Mouse (Mus musculus): ENCODE data around the gene Ctsj.
"Not testable (repeated sequence)": the region's sequence is repeated elsewhere in the genome, so short reads cannot be mapped to it uniquely, and the experiment has no call there.

Gene Ctsj

DNA sequence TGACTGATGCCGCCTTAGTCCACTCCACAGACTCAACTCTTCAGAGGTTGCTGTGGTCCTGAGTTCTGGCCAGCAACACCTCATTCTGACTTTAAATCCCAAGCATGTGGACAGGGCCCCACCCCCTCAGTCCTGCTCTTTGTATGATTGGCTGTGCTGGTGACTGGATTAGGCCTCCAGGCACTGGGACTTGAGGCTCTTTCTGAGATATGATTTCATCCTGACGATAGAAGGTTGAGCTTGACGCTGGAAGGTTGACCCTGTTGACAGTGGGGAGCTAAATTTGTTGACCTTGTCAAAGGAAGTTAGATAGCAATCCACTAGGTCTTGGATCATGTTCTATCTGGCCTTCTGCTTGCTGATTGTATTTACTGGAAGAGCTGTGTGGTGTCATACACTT, at the start of gene Ctsj:
Gene Ctsj (minus strand): TSS at position 101 of the 400 bp plus-strand sequence.
- DNase-seq (ENCODE audit: low spot score) = no peak

DNA sequence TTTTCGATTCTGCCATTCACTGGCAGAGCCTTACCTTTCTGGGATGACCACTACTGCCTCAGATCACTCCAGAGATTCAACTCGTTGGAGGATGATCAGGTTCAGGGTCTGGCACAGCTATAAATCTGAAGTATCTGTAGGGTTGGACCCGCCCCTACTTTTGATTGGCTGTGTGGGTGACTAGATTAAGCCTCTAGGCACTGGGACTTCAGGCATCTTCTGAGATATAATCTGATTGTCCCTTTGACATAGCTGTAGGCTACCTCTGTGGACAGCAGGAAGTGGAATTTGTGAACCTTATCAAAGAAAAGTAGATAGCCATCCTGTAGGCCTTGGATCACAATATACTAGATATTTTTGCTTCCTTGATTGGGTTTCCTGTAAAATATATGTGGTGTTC, 34.8 kb upstream of the Ctsj start, which contains the start of gene Ctsq:
Gene Ctsq (minus strand): TSS at position 101 of the 400 bp plus-strand sequence.
- no peak for DNase-seq (ENCODE audit: low spot score)

DNA sequence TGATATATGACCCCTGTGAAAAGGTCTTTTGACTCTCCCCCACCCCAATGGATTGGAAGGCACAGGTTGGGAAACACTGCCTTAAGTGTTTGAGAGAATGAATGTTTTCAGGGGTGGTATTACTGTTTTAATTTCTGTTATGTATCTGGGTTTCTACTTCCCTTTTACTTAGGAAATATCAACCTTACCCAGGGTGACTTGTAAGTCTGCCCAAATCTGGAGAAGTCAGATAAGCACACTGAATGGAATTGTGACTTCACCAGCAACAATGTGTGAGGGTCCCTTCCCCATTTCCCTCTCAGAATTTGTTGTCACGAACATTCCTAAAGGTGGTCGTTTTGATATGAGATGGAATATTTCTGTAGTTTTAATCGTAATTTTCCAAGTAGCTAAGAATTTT, 17.0 kb upstream of the Ctsj start:
- DNase-seq (ENCODE audit: low spot score) = no peak

DNA sequence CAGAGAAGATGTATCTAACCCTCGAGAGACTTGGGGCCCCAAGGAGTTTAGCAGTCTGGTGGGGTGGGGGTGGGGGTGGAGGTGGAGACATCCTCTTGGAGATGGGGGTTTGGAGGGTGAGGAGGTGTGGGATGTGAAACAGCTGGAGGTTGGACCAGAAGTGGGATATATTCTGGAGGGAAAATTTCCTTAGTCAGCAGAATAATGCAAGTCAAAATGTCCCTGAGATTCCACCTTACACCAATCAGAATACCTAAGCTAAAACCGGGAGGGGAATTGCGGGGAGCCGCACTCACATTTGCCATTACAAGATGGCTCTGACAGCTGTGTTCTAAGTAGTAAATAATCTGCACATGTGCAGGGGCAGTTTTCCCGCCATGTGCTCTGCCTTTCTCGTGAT, 16.1 kb upstream of the Ctsj start:
- no peak for DNase-seq (ENCODE audit: low spot score)

DNA sequence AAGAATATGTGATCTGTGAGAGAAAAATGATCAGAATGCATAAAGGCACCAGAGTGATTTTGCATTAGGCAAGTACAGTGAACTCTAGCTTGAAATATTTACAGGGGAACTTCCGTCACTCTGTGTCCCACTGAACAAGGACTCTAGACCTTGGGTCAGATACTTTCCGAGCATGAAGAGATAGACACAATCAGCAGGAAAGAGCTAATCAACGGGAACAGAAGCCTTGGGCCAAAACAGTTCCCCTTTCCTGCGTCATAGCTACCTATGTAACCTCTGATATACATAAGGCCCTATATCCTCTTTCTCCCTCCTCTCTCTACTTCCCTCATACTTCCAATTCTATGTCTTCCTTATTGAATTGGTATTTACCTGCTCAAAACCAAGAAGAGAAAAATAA, 4.4 kb upstream of the Ctsj start:
- DNase-seq (ENCODE audit: low spot score) = no peak

DNA sequence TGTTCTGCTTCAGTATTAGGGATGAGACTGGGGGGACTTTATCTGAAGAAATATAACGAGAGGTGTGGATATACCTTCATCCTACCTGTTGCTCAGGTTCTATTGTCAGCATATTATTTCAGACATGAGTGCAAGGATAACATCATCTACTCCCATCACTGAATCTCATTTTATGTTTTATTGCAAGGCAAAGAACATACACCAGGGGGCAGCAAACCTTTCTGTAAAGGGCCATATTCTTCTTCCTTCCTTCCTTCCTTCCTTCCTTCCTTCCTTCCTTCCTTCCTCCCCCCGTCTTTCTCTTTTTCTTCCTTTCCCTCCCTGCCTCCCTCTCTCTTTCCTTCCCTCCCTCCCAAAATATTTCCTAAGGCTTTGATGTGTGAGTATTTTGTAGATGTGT, 8.2 kb downstream of the Ctsj start:
- no peak for DNase-seq (ENCODE audit: low spot score)

DNA sequence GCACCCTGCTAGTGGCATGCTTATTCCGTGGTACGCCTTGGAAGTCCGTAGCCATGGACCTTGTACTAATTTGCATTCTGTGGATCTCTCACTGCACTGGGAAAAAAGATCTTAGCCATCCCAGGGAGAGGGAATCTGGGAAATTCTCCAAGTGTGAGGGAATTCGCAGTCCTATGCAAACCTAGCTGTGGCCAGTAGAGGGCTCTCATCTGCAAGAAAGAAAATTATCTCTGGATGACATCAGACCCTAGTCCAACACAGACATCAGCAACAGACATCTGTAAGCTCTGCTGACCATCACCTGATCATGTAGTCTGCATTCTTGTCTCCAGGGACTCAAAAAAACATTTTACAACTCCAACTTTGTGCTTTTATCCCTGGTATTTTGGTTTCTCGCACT, 18.8 kb downstream of the Ctsj start:
- not testable (repeated sequence) for DNase-seq (ENCODE audit: low spot score)

DNA sequence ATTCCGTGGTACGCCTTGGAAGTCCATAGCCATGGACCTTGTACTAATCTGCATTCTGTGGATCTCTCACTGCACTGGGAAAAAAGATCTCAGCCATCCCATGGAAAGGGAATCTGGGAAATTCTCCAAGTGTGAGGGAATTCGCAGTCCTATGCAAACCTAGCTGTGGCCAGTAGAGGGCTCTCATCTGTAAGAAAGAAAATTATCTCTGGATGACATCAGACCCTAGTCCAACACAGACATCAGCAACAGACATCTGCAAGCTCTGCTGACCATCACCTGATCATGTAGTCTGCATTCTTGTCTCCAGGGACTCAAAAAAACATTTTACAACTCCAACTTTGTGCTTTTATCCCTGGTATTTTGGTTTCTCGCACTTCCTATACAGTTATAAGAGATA, 33.4 kb downstream of the Ctsj start:
- not testable (repeated sequence) for DNase-seq (ENCODE audit: low spot score)

DNA sequence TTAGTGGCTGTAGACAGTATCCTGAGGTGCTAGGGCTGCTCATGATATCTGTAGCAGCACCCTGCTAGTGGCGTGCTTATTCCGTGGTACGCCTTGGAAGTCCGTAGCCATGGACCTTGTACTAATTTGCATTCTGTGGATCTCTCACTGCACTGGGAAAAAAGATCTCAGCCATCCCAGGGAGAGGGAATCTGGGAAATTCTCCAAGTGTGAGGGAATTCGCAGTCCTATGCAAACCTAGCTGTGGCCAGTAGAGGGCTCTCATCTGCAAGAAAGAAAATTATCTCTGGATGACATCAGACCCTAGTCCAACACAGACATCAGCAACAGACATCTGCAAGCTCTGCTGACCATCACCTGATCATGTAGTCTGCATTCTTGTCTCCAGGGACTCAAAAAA, 41.8 kb downstream of the Ctsj start:
- not testable (repeated sequence) for DNase-seq (ENCODE audit: low spot score)

DNA sequence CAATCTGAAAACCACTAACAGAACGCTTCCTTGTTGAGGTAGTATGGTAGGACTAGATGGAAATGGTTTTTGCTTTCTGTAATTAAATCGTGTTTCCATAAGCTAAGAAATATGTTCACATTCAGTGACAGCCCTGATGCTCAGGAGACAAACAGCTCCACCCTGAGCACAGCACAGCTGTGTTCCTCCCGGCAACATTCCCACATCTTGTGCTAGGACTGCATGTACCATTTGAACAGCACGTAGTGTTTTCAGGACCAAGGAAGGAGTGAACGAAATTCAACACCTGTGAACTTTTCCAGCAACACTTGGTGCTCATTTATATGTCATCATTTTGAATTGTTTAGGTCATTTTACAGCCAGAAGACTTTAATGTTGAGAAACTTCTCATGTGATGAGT, 44.1 kb downstream of the Ctsj start:
- no peak for DNase-seq (ENCODE audit: low spot score)
